Mouse (Mus musculus) CH12.LX (cell line): ENCODE results near the gene Mks1. TPM values are rescaled to one million over a fixed set of nuclear protein-coding genes. Genes with fewer than 3 reads are reported as not detected.
A peak's percentile ranks its signal among the peaks of the same experiment; 100 is the strongest.

Experiments used
- DNase-seq: peaks from one replicate; pipeline ENCODE4 v3.0.0-alpha.2; 2013; ENCODE audit errors: extremely low read depth
- H3K27ac ChIP-seq: 2 replicates; pipeline ENCODE4 v1.5.1; 2012; ENCODE audit warnings: low read depth, mild to moderate bottlenecking, control low read depth, moderate library complexity; ENCODE audit not compliant: insufficient read depth
- H3K27me3 ChIP-seq: replicated peaks from 2 replicates; pipeline ENCODE3; 2012; ENCODE audit warnings: inconsistent platforms
- H3K36me3 ChIP-seq, 2 experiments: replicated peaks in 1 of 2; 2 replicates each; pipeline versions ENCODE3 to v1.6.1; 2012; ENCODE audit warnings: inconsistent platforms in 1 of 2, low read length in 1 of 2, mild to moderate bottlenecking in 1 of 2, mixed read lengths in 1 of 2, moderate library complexity in 1 of 2; ENCODE audit not compliant: control insufficient read depth in 1 of 2, insufficient read depth in 1 of 2
- H3K4me1 ChIP-seq, 2 experiments: 2 replicates each; pipeline ENCODE4 v1.6.1; 2012; ENCODE audit warnings: inconsistent platforms in 1 of 2, moderate library complexity in 1 of 2; ENCODE audit not compliant: insufficient read depth in 2 of 2, control insufficient read depth in 1 of 2
- H3K4me2 ChIP-seq: 2 replicates; pipeline ENCODE4 v1.6.1; 2012; ENCODE audit warnings: low read depth, mild to moderate bottlenecking, control low read depth; ENCODE audit not compliant: poor library complexity, insufficient read depth, severe bottlenecking
- H3K4me3 ChIP-seq, 3 experiments: fragments of 150-350 bp in 1 of 3; sonication (generic) in 1 of 3; replicated peaks in 1 of 3; 2 replicates each; pipeline versions ENCODE3 to v1.5.1; 2011 to 2012; ENCODE audit warnings: low read depth in 2 of 3, low read length in 2 of 3, mild to moderate bottlenecking in 2 of 3, moderate library complexity in 2 of 3, control low read depth in 1 of 3, improper control_type of control experiment in 1 of 3, inconsistent platforms in 1 of 3, mixed read lengths in 1 of 3; ENCODE audit not compliant: poor library complexity in 1 of 3
- H3K79me2 ChIP-seq: replicated peaks from 2 replicates; pipeline ENCODE4 v1.6.1; 2012; ENCODE audit warnings: mild to moderate bottlenecking, moderate library complexity; ENCODE audit not compliant: control insufficient read depth, poor library complexity, insufficient read depth, severe bottlenecking; ENCODE audit errors: extremely low read depth
- H3K9ac ChIP-seq: 2 replicates; pipeline ENCODE4 v1.6.1; 2012; ENCODE audit warnings: low read depth, mild to moderate bottlenecking, control low read depth, moderate library complexity; ENCODE audit not compliant: insufficient read depth
- H3K9me3 ChIP-seq: replicated peaks from 2 replicates; pipeline ENCODE3; 2012; ENCODE audit warnings: low read length, inconsistent platforms, mixed read lengths
- CTCF ChIP-seq, 2 experiments: IDR thresholded peaks in 1 of 2; conservative IDR thresholded peaks in 1 of 2; 2 replicates each; pipeline ENCODE4 v1.5.1; 2011 to 2012; ENCODE audit warnings: low read depth in 2 of 2, low read length in 2 of 2, improper control_type of control experiment in 1 of 2, inconsistent platforms in 1 of 2, mild to moderate bottlenecking in 1 of 2, moderate library complexity in 1 of 2
- EP300 ChIP-seq: IDR thresholded peaks from 2 replicates; pipeline ENCODE4 v1.6.1; 2011; ENCODE audit warnings: low read length, improper control_type of control experiment
- ETS1 ChIP-seq: conservative IDR thresholded peaks from 2 replicates; pipeline ENCODE4 v1.6.1; 2012; ENCODE audit warnings: low read depth, mild to moderate bottlenecking, inconsistent platforms, low read length, improper control_type of control experiment, moderate library complexity
- HCFC1 ChIP-seq: IDR thresholded peaks from 2 replicates; pipeline ENCODE4 v1.6.1; 2012; ENCODE audit warnings: low read depth, mild to moderate bottlenecking, inconsistent platforms, low read length, improper control_type of control experiment
- JUN ChIP-seq: IDR thresholded peaks from 2 replicates; pipeline ENCODE4 v1.6.1; 2011; ENCODE audit warnings: low read depth, mild to moderate bottlenecking, low read length, improper control_type of control experiment, moderate library complexity; ENCODE audit not compliant: insufficient read depth
- JUND ChIP-seq: conservative IDR thresholded peaks from 2 replicates; pipeline ENCODE4 v1.6.1; 2011; ENCODE audit warnings: low read depth, low read length, improper control_type of control experiment
- MAFK ChIP-seq: IDR thresholded peaks from 2 replicates; pipeline ENCODE4 v1.6.1; 2011; ENCODE audit warnings: low read length, improper control_type of control experiment; ENCODE audit not compliant: insufficient replicate concordance
- MAX ChIP-seq: IDR thresholded peaks from 2 replicates; pipeline ENCODE4 v1.6.1; 2011; ENCODE audit warnings: low read length, improper control_type of control experiment
- MAZ ChIP-seq: IDR thresholded peaks from 2 replicates; pipeline ENCODE4 v1.6.1; 2012; ENCODE audit warnings: low read depth, mild to moderate bottlenecking, inconsistent platforms, low read length, improper control_type of control experiment, moderate library complexity
- MXI1 ChIP-seq: IDR thresholded peaks from 2 replicates; pipeline ENCODE4 v1.6.1; 2011; ENCODE audit warnings: mild to moderate bottlenecking, low read depth, low read length, improper control_type of control experiment
- NELFE ChIP-seq: IDR thresholded peaks from 2 replicates; pipeline ENCODE4 v1.6.1; 2011; ENCODE audit warnings: low read depth, low read length, improper control_type of control experiment
- NRF1 ChIP-seq: IDR thresholded peaks from 2 replicates; pipeline ENCODE4 v1.6.1; 2014; ENCODE audit warnings: low read depth, mild to moderate bottlenecking, inconsistent platforms, low read length, improper control_type of control experiment, moderate library complexity
- POLR2A ChIP-seq: IDR thresholded peaks from 2 replicates; pipeline ENCODE4 v1.6.1; 2011; ENCODE audit warnings: low read depth, mild to moderate bottlenecking, improper control_type of control experiment, low read length
- RAD21 ChIP-seq: IDR thresholded peaks from 2 replicates; pipeline ENCODE4 v1.6.1; 2011; ENCODE audit warnings: low read depth, mild to moderate bottlenecking, low read length, improper control_type of control experiment, moderate library complexity
- RCOR1 ChIP-seq: conservative IDR thresholded peaks from 2 replicates; pipeline ENCODE4 v1.6.1; 2012; ENCODE audit warnings: low read depth, mild to moderate bottlenecking, inconsistent platforms, low read length, improper control_type of control experiment
- SIN3A ChIP-seq: IDR thresholded peaks from 2 replicates; pipeline ENCODE4 v1.6.1; 2012; ENCODE audit warnings: low read length, improper control_type of control experiment, inconsistent platforms
- SMC3 ChIP-seq: IDR thresholded peaks from 2 replicates; pipeline ENCODE4 v1.6.1; 2011; ENCODE audit warnings: low read depth, low read length, improper control_type of control experiment
- TBP ChIP-seq: conservative IDR thresholded peaks from 2 replicates; pipeline ENCODE4 v1.6.1; 2011; ENCODE audit warnings: low read depth, low read length, improper control_type of control experiment
- UBTF ChIP-seq: IDR thresholded peaks from 2 replicates; pipeline ENCODE4 v1.6.1; 2012; ENCODE audit warnings: low read depth, mild to moderate bottlenecking, inconsistent platforms, low read length, improper control_type of control experiment, moderate library complexity
- USF1 ChIP-seq: IDR thresholded peaks from 2 replicates; pipeline ENCODE4 v1.6.1; 2014; ENCODE audit warnings: low read depth, mild to moderate bottlenecking, inconsistent platforms, low read length, improper control_type of control experiment
- USF2 ChIP-seq: conservative IDR thresholded peaks from 2 replicates; pipeline ENCODE4 v1.6.1; 2011; ENCODE audit warnings: low read depth, low read length, improper control_type of control experiment
- ZMIZ1 ChIP-seq: IDR thresholded peaks from 2 replicates; pipeline ENCODE4 v1.6.1; 2012; ENCODE audit warnings: low read depth, mild to moderate bottlenecking, inconsistent platforms, low read length, improper control_type of control experiment
- ZNF384 ChIP-seq: IDR thresholded peaks from 2 replicates; pipeline ENCODE4 v1.6.1; 2012; ENCODE audit warnings: low read depth, low read length, improper control_type of control experiment, inconsistent platforms
- dilution Hi-C: fragments of 300-500 bp; cut with MboI; formaldehyde crosslinking; loops from 2 replicates; pipeline ENCODE4 v1.14.3; 2020; ENCODE audit warnings: low sequenced_read_pairs; ENCODE audit not compliant: extremely low pct_unique_long_range_greater_than_20kb, extremely low pct_ligation_motif_present
- in situ Hi-C: fragments of 300-500 bp; cut with MboI; formaldehyde crosslinking; loops from 3 replicates; pipeline ENCODE4 v1.14.3; 2019; ENCODE audit warnings: low sequenced_read_pairs, low pct_ligation_motif_present, low pct_unique_long_range_greater_than_20kb, mixed read lengths
- polyA plus RNA-seq: library from polyadenylated mRNA; unstranded; fragments of >175 nt; gene quantifications from 2 replicates; pipeline ENCODE4 v1.2.1, GENCODE M21; 2012; ENCODE audit warnings: low read depth; ENCODE audit not compliant: insufficient read length
- total RNA-seq, 2 experiments: library from RNA; depleted of rRNA; stranded (reverse); fragments of 300-350 nt in 1 of 2; fragments of >200 nt in 1 of 2; gene quantifications; 2 replicates each; pipeline ENCODE4 v1.2.3; 2012 to 2014

Mks1 gene
- total and polyA plus RNA-seq, 3 experiments = 20.4 to 26.3 (median 24.4) TPM

DNA sequence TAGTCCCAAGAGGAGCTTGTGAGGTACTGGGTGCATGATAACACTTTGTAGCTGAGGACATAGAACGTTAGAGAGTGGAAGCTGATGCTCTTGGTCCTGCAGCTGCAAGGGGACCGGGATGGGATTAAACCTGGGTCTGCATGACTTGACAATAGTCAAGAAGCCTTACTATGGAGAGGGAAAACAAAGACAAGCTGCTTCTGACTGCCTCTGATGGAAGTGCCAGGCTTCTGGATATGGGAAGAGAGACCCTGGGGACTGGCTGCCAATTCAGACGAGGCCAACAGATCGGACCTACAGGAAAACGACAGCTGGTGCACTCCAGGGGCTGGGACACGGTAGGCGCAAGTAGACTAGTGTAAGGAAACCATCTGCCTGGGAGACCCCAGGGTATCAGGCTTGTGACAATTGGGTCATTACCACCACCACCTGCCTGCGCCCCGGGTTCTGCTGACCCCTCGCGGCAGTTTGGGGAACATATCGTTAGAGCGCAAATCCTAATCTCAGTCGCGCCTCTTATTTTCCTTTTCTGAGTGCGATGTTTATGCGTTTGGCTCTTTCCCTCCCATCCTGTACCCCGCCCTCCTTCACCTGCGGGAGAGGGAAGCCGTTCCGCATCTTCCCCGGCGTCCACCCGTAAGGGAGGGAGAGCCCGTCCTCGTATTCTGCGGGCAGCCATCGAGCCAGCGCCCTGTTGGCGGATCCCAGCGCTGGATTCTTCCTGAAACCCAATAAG lies 36.1 kb upstream of the Mks1 start:
- in situ Hi-C loops = no loop called here
- dilution Hi-C loops = no loop called here
- H3K27ac ChIP-seq = no peak overlapping the region
- no peaks in the 10 kb centered on the region for H3K9me3 ChIP-seq
- peak overlapping the region; percentile 52 for H3K4me2 ChIP-seq
- peaks cover 0 to 4% of the 10 kb centered on the region in 2 experiments; a peak in 1 of 4 replicates for H3K4me1 ChIP-seq
- no peak for TF ChIP-seq USF2
- no peak for TF ChIP-seq MAX
- peak; percentile 82 for TF ChIP-seq RAD21
- no peak for TF ChIP-seq ZMIZ1
- no peak for TF ChIP-seq MAFK
- TF ChIP-seq TBP = no peak
- TF ChIP-seq HCFC1 = no peak
- no peak for TF ChIP-seq ETS1
- TF ChIP-seq JUND = no peak
- no peak for TF ChIP-seq USF1
- TF ChIP-seq SMC3 = peak; percentile 67
- TF ChIP-seq MXI1 = no peak
- no peak for TF ChIP-seq POLR2A
- no peak for TF ChIP-seq JUN
- TF ChIP-seq RCOR1 = no peak
- TF ChIP-seq CTCF (conservative IDR thresholded peaks at IDR 0.05 in 1 of 2, IDR thresholded peaks at IDR 0.05 in 1 of 2; ENCODE audit: low read depth in 2 of 2, low read length in 2 of 2) = peak in 1 of 2 experiments; percentile 89; a peak in 3 of 4 replicates
- 0 out of 2 replicates have a peak, but pooled peaks have one; percentile 15 for TF ChIP-seq NELFE
- TF ChIP-seq NRF1 = no peak
- no peak for TF ChIP-seq UBTF
- TF ChIP-seq MAZ = no peak
- TF ChIP-seq ZNF384 = no peak
- TF ChIP-seq SIN3A = no peak
- no peak for TF ChIP-seq EP300
- H3K36me3 ChIP-seq = no peaks in the 10 kb centered on the region
- H3K4me3 ChIP-seq = peak overlapping the region in 1 of 3 experiments; percentile 34
- H3K79me2 ChIP-seq = no peaks in the 10 kb centered on the region
- H3K27me3 ChIP-seq = peaks cover 6% of the 10 kb centered on the region
- DNase-seq = no peak
- H3K9ac ChIP-seq = peak overlapping the region; percentile 11; the same call in 1 of the 2 replicates
